Mouse (Mus musculus) liver (tissue): ENCODE results near the gene H2-Eb2.
A peak's percentile ranks its signal among the peaks of the same experiment; 100 is the strongest.

Experiments used
- DNase-seq: peaks from one replicate; pipeline ENCODE4 v3.0.0-alpha.2; 2020; ENCODE audit warnings: mixed read lengths

H2-Eb2 gene

DNA sequence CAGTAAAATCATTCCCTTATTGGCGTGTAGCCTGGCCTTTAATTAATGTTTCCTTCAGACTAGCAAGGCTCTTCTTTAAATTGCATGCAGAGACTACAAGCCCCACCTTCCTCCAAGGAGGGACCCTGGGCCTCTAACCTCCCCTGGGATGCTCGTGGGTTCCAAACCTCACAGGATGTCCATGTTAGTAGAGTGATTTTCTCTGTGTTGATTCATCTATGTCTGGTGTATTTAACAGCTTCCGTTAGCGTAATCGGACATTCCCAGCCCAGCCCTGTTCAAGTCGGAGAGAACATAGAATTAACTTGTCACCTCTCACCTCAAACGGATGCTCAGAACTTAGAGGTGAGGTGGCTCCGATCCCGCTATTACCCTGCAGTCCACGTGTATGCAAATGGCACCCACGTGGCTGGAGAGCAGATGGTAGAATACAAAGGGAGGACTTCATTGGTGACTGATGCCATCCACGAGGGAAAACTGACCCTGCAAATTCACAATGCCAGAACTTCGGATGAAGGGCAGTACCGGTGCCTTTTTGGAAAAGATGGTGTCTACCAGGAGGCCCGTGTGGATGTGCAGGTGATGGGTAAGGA, 37.6 kb downstream of the H2-Eb2 start:
- no peak for DNase-seq

DNA sequence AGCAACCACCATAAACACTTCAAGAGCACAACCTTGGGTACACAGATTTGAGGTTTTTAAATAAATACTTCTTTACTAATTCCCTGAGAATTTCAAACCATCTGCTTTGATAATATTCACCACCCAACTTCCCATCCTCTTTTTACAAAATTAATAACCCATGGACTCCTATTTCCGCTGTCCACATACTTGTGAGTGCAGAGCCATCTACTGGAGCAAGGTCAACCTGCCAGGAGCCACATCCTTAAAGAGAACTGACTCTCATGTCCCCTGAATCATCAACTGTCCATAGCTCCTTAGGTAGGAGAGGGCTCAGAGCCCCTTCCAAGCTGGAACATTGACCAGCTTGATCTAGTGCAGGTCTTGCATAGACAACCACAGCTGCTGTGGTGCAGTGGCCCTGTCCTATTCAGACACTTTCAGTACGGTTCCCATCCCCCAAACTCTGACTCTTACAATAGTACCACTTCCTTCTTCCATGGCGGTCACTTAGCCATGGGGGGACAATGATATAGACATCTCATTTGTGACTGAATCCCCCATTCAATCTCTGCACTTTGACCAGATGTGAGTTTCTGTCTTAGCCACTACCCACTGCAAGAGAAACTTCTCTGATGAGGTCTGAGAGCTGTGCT, 38.3 kb downstream of the H2-Eb2 start:
- DNase-seq, result no peak

DNA sequence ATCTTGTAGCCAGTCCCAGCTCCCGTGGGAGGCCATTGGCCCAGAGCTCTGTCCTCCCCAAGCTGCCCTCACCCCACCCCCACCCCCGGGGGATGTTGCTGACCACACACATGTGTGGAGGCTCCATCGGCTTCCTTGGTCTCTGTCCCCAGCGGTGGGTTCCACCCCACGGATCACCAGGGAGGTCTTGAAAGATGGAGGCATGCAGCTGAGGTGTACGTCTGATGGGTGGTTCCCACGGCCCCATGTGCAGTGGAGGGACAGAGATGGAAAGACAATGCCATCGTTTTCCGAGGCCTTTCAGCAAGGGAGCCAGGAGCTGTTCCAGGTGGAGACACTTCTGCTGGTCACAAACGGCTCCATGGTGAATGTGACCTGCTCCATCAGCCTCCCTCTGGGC, 39.6 kb downstream of the H2-Eb2 start:
- no peak for DNase-seq

DNA sequence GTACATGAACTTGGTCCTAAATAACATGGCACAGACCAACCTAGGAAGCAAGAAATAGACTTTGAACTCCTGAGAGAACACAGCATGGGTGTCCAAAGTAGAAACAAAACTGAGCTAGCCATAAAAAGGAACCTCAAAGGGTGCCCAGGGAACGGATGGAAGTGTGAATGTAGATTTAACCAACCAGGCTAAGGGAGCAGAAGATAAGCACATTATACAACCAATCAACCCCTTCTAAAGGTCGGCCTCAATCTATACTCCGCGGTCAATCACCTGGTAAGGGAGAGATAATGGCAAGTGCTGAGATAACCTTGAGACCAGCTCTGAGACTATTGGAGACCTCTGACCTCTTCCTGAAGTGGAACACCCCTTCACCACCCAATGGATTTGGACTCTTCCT, 45.1 kb downstream of the H2-Eb2 start:
- DNase-seq, result no peak

DNA sequence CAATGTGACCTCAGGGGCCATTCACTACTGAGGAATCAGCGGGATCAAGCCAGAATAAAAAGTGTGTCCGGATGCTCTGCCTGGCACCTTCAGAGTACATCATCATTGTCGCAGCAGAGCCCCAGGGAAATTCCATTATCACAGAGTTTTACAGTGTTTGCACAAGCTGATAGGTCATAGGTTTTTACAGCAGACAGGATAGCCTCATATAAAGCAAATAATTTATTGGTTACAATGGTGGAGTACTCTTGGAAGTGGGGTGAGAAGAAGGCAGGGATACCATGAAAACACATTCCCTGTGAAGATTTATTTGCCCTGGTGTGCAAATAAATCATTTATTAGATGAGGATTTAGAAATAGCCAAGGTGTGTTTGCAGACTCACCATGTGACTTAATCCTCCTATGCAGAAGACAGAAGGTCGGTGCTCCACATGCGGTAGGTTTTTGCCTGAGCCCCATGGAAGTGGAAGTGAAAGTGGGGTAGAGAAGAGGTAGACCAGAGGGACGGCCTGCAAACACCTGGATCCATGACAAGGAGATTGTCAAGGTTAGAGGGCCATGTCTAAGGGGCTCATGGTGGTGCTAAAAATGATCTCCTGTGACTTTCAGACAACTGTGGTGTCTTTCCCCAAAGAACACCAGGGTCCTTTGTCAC, 47.7 kb downstream of the H2-Eb2 start:
- no peak for DNase-seq

DNA sequence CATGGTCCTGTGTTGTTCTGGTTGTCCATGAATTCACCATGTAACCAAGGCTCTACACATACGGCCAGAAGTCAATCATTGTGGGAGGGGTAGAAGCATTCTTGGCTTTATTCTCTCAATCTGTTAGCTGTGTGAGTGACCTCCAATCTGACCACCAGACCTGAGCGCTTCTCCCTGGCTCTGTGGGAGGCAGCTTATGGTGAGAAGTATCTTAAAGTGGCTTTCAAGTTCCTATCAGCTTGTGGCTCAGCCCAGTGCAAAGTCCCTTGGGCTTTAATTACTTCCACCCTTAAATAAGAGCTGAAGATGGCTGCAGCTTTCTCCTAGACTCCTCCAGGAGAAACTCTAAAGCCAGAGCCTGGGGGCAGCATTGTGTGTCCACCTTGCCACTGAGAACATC, 51.4 kb downstream of the H2-Eb2 start, which contains the start of gene Btnl1:
Btnl1 (plus strand) TSS at position 286 of the 400 bp plus-strand sequence.
- DNase-seq, result no peak

DNA sequence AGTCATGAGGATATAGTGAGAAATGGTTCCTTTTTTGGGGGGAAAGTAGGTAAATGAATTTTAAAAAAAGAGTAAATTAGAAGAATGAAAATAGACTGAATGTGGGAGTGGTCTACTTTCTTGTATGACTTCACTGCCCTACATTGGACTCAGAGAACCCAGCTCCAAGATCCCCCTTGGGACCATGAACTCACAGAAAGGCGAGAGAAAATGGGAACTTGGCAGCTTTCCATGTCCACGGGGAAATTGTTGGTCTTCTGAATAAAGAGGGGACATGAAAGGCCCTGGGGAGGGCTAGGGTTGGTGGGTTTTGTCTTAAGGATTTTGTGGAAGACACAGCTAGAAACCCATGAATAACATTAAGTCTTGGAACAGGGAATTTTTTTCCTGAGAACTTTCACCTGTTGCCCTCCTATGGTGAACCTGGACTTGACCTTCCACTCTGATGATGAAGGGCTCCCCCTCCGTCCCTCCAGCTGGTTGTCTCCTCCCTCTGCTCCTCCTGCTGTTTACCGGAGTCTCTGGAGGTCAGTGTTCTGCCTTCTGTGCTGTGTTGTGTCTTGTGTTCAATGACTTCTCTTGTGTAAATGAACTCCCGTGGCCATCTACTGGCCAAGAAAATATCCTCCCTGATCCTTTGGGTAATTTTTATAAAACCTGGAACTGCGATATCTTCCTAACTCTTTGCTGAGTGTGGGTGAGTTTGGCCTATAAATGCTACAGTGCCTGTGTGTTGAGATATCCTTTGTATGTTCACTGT, 52.2 kb downstream of the H2-Eb2 start:
- DNase-seq, result no peak

DNA sequence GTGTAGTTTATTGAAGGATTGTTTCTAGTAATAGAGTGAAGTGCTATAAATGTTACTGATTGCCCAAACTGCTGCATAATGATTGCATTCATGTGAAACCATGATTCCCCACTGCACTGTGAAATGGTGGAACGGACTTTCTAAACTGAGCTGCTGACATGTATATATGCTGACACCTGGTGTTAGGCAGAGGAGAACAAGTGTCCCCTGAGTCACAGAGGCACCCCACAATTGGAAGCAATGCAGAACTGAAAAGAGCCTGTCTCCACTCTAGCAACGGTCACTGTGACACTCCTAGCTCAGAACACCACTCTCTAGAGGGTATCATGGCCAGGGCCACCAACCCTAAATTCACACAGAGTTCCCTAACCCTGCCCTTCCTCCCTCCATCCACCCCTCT, 53.3 kb downstream of the H2-Eb2 start:
- no peak for DNase-seq

DNA sequence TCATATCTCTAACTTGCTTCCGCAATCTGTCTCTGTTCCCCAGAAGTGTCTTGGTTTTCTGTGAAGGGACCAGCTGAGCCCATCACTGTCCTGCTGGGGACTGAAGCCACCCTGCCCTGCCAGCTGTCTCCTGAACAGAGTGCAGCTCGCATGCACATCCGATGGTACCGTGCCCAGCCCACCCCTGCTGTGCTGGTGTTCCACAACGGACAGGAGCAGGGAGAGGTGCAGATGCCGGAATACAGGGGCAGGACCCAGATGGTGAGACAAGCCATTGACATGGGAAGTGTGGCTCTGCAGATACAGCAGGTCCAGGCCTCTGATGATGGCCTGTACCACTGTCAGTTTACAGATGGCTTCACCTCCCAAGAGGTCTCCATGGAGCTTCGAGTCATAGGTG, 54.0 kb downstream of the H2-Eb2 start:
- no peak for DNase-seq

DNA sequence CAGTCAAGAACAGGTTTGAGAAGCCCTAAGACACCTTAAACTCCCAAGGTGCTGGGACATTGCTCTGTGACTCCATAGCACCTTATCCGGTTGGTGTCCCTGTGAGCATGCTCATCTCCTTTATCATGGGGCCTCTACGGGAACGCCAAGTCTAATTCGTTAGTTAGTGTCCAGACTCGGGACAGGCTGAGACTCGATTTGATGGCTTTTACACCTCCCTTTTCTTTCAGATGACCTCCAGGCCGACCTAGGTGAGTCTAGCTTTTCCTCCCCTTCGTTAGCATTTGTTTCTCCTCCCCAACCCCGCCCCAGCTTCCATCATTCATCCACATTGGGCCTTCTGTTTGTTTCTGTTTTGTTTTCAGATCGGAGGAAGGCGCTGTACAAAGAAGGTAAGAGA, 56.4 kb downstream of the H2-Eb2 start:
- DNase-seq, result no peak

DNA sequence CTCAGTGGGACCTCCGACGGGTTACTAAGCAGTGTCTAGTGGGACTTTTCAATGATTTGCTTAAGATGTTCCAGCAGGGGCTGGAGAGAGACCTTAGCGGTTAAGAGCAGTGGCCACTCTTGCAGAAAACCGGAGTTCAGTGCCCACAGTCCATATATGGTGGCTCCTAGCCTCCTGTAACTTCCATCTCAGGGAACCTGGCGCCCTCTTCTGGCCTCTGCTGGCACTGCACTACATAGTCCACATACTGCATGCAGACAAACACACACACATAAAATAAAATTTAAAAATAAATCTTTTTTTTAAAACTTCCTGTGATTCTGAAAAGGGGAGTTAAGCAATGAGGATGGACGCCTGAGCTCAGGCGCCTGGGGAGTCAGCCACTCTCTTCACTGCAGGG, 57.7 kb downstream of the H2-Eb2 start:
- DNase-seq, result peak; percentile 38

DNA sequence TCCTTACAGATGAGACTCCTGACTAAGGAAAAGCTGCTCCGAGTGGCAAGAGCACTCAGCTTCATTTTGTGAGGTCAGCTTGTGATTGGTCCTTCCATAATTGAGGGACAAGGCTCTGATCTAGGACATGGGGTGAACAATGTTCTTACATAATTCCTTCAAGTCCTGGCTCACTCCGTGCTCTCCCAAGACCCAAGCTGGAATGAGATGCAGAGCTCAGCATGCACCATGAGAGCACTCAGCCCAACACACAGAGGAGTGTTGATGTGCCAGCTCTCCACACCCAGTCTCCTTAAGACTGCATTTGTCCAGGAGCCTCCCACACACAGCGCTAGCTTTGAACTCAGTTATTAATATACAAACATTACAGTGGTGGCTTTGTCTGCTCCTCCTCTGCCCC, 59.2 kb downstream of the H2-Eb2 start:
- no peak for DNase-seq

DNA sequence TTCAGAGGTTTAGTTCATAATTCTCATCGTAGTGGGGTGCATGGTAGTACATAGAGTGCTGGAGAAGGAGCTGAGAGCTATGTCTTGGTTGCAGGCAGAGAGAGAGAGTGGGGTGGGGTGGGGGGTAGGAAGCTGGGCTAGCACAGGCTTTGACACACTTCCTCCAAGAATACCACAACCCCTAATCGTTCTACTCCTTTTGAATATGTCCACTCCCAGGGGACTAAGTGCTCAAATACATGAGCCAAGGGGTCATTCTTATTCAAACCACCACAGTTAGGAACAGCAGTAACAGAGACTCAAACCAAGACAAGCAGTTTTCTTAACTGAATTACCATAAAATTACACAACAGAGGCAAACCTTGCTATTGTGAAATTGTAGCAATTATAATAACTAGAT, 61.2 kb downstream of the H2-Eb2 start:
- no peak for DNase-seq

DNA sequence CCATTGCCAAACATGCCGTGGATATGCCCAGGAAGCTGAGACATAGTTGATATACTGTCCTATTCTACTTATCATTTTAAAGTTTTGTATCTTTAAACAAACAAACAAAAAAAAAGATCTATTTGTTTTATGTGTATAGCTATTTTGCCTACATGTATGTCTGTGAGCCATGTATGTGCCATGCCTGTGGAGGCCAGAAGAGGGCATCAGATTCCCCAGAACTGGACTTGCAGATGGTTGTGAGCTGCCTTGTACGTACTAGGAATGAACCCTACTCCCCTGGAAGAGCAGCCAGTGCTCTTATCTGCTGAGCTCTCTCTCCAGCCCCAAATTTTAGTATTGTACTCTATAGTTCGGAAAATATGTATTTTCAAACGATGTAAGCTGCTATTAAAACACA, 63.0 kb downstream of the H2-Eb2 start:
- peak; percentile 34 for DNase-seq
